ENCODE assay signal across 19 mouse cellular contexts in the genomic region with DNA sequence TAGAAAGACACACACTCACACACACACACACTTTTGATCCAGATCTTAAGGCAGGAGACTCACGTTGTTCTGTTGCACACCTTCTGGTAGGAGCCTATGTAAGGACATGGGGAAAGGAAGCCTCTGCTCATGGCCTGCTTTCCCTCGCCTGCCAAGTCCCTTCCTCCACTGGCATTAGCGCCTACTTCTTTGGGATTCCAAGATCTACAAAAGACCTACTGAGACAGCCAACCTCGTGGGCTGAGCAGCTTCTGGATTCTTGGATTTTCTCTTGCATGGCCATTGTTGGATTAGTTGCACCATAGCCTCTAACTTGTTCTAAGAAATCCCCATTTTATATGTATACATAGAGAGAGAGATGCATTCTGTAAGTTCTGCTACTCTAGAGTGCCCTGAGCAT. TPM values are rescaled to one million over a fixed set of nuclear protein-coding genes. Genes with fewer than 3 reads are reported as not detected.
"Had no signal": no experiment of that assay in that cellular context is flagged by ENCODE, and none has a peak within 500 bp of the region (broad histone marks: within the 10 kb centered on the region; RNA-seq: fewer than 3 reads in every experiment).

No protein-coding gene starts in this region.

RNA-seq across cellular contexts. Expression of gene Sbpl, which starts 4.2 kb away (rescaled TPM):
- polyA plus RNA-seq: cortical plate, adult 2 months; embryonic facial prominence, embryonic 10.5 days; embryonic facial prominence, embryonic 11.5 days; embryonic facial prominence, embryonic 12.5 days; embryonic facial prominence, embryonic 13.5 days; embryonic facial prominence, embryonic 14.5 days; embryonic facial prominence, embryonic 15.5 days; erythroblast, embryonic 14.5 days; forebrain, embryonic 10.5 days; forebrain, embryonic 11.5 days; forebrain, embryonic 12.5 days; forebrain, embryonic 13.5 days; forebrain, embryonic 14.5 days; forebrain, embryonic 15.5 days; forebrain, embryonic 16.5 days; forebrain, postnatal 0 days; frontal cortex, adult 2 months; heart, adult 2 months; heart, embryonic 10.5 days had no signal

RNA-seq across cellular contexts. Expression of gene Sbp, which starts 9.4 kb away (rescaled TPM):
- polyA plus RNA-seq: cortical plate, adult 2 months; embryonic facial prominence, embryonic 10.5 days; embryonic facial prominence, embryonic 11.5 days; embryonic facial prominence, embryonic 12.5 days; embryonic facial prominence, embryonic 13.5 days; embryonic facial prominence, embryonic 14.5 days; embryonic facial prominence, embryonic 15.5 days; erythroblast, embryonic 14.5 days; forebrain, embryonic 10.5 days; forebrain, embryonic 11.5 days; forebrain, embryonic 12.5 days; forebrain, embryonic 13.5 days; forebrain, embryonic 14.5 days; forebrain, embryonic 15.5 days; forebrain, embryonic 16.5 days; forebrain, postnatal 0 days; frontal cortex, adult 2 months; heart, adult 2 months had no signal

RNA-seq across cellular contexts. Expression of gene Prss30, which starts 29.5 kb away (rescaled TPM):
- polyA plus RNA-seq: embryonic facial prominence, embryonic 10.5 days; embryonic facial prominence, embryonic 11.5 days; embryonic facial prominence, embryonic 12.5 days; embryonic facial prominence, embryonic 13.5 days; embryonic facial prominence, embryonic 14.5 days; embryonic facial prominence, embryonic 15.5 days; erythroblast, embryonic 14.5 days; forebrain, embryonic 10.5 days; forebrain, embryonic 11.5 days; forebrain, embryonic 12.5 days; forebrain, embryonic 13.5 days; forebrain, embryonic 14.5 days; forebrain, embryonic 15.5 days had no signal

RNA-seq across cellular contexts. Expression of gene Dcpp3, which starts 33.6 kb away (rescaled TPM):
- polyA plus RNA-seq: cortical plate, adult 2 months; embryonic facial prominence, embryonic 10.5 days; embryonic facial prominence, embryonic 11.5 days; embryonic facial prominence, embryonic 12.5 days; embryonic facial prominence, embryonic 13.5 days; erythroblast, embryonic 14.5 days; forebrain, embryonic 10.5 days; forebrain, embryonic 11.5 days; forebrain, embryonic 12.5 days; forebrain, embryonic 13.5 days; forebrain, embryonic 14.5 days; forebrain, embryonic 15.5 days; forebrain, embryonic 16.5 days; forebrain, postnatal 0 days; frontal cortex, adult 2 months; heart, adult 2 months; heart, embryonic 10.5 days had no signal

RNA-seq across cellular contexts. Expression of gene Prss22, which starts 47.1 kb away (rescaled TPM):
- polyA plus RNA-seq: forebrain, embryonic 11.5 days; forebrain, embryonic 13.5 days; forebrain, embryonic 14.5 days; forebrain, embryonic 15.5 days; forebrain, embryonic 16.5 days; forebrain, postnatal 0 days; heart, adult 2 months had no signal
